In the genomic region with DNA sequence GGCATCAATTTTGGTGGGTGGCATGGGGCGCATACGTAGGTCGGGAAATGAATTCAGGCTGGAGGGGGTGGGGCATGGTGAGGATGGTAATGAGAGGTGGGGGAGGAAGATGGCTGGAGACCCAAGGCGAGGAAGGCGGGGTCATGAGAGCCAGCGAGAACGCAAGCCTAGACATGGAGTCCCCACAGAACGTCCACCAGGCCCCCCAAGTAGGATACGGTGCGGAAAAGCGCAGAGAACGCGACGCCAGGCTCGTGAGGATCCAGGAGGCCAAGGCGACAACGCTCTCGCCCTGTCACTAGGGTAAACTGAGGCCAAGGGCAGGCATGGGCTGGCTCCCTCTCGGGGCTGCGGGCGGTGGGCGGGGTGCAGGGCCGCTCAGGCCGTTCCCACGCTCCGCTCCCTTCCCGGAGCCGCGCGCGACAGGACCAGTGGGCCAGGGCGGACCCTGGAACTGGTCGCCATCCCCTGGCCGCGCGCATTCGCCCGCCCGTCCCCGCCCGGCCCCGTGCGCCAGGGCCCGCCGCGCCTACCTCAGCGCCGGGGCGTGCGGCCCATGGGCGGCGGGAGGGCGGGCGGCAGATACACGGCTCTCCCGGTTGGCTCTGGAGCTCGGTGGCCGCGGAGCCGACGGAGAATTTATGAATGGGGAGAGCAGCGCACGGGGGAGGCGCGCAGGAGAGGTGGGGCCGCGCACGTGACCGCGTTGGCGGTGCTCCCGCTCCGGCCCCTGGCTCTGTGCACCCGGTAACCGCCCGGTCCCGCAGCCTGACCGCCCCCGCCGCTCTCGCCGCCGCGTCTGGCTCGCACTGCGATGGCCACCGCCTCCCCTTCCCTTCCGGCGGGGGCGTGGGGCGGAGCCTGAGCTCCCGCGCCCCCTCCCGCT, we compare ENCODE assay signal across 8 mouse cellular contexts. TPM values are rescaled to one million over a fixed set of nuclear protein-coding genes. Genes with fewer than 3 reads are reported as not detected.
DNase-seq lines count a peak whose midpoint lies in the region; TF ChIP-seq lines count a peak whose summit lies in the region.

Atp5d (plus strand) TSS at position 80 of the 886 bp plus-strand sequence.

- H3K4me3 ChIP-seq in cortical plate, adult 2 months (ENCODE audit: insufficient read depth, low read length) = peak within 1 kb of the TSS; percentile 98
- peak within 1 kb of the TSS; percentile 73 for H3K4me3 ChIP-seq in left cerebral cortex, adult 2 months
- no peak within 1 kb of the TSS; the same call in 1 of the 2 replicates for H3K4me3 ChIP-seq in macrophage (ENCODE audit: inconsistent target)
- peak within 1 kb of the TSS; percentile 58 for H3K4me3 ChIP-seq in spleen, adult 2 months (ENCODE audit: extremely low read depth, insufficient read depth, insufficient read length)

- H3K27me3 ChIP-seq in spleen, adult 2 months (ENCODE audit: control insufficient read depth, insufficient read depth, low read length) = peaks cover 10% of the 10 kb centered on the region; the same call in 1 of the 2 replicates

- no peaks in the 10 kb centered on the region; the same call in 1 of the 2 replicates for H3K36me3 ChIP-seq in macrophage (ENCODE audit: inconsistent target)
- H3K36me3 ChIP-seq in spleen, adult 2 months (ENCODE audit: control insufficient read depth, insufficient read depth, low read length) = peaks cover 1% of the 10 kb centered on the region; the same call in 1 of the 2 replicates

- DNase-seq in right cerebral cortex, adult 18-20 months = peak; percentile 83
- no peak for DNase-seq in right cerebral cortex, postnatal 36 days (ENCODE audit: low spot score in 2 of 2)
- no peak for DNase-seq in gastrocnemius, postnatal 36 days
- peak; percentile 85 for DNase-seq in induced T-regulatory cell, adult 2 months (ENCODE audit: low read depth)
- peak; percentile 84 for DNase-seq in left cerebral cortex, adult 2 months (ENCODE audit: extremely low spot score in 1 of 2, low spot score in 2 of 2)
- no peak for DNase-seq in spleen, adult 2 months (ENCODE audit: low read depth in 1 of 2, low spot score in 2 of 2)

- intact Hi-C loops in gastrocnemius, postnatal 36 days (cut with DNase I) = loop anchor here (2.0 kb wide), 1 partner anchor 18 kb away; no protein-coding TSS in a partner anchor
- intact Hi-C loops in left cerebral cortex, adult 2 months (cut with DNase I) = loop anchor here (1.0 kb wide), 1 partner anchor 21 kb away; no protein-coding TSS in a partner anchor

- TF ChIP-seq POLR2A in cortical plate, adult 2 months (IDR thresholded peaks at IDR 0.05; ENCODE audit: extremely low read depth, insufficient read depth, low read length) = peak; percentile 44; the same call in 1 of the 2 replicates
- TF ChIP-seq POLR2A in spleen, adult 2 months (IDR thresholded peaks at IDR 0.05; ENCODE audit: low read depth, low read length) = no peak

- H3K4me1 ChIP-seq in cortical plate, adult 2 months (ENCODE audit: control insufficient read depth, insufficient read depth, low read length) = peaks cover 2% of the 10 kb centered on the region; the same call in 1 of the 2 replicates
- H3K4me1 ChIP-seq in spleen, adult 2 months (ENCODE audit: control insufficient read depth, insufficient read depth, insufficient read length) = peaks cover 19% of the 10 kb centered on the region

- H3K79me2 ChIP-seq in macrophage (ENCODE audit: inconsistent target) = peaks cover 15% of the 10 kb centered on the region

- no peak for TF ChIP-seq CTCF in cortical plate, adult 2 months (IDR thresholded peaks at IDR 0.05; ENCODE audit: extremely low read depth, insufficient read depth, low read length)
- TF ChIP-seq CTCF in left cerebral cortex, adult 2 months (IDR thresholded peaks at IDR 0.05) = no peak
- no peak for TF ChIP-seq CTCF in spleen, adult 2 months (IDR thresholded peaks at IDR 0.05; ENCODE audit: extremely low read depth, insufficient read depth, insufficient read length, insufficient replicate concordance)

- 2% methylated on average over 79 of the region's 94 CpGs for WGBS in macrophage (ENCODE audit: missing documents)
- WGBS in spleen, adult 2 months = under 1% methylated on average over 67 of the region's 94 CpGs

- H3K27ac ChIP-seq in cortical plate, adult 2 months (ENCODE audit: insufficient read depth, low read length) = peak within 1 kb of the TSS; percentile 98
- peak within 1 kb of the TSS; percentile 99 for H3K27ac ChIP-seq in left cerebral cortex, adult 2 months
- no peak within 1 kb of the TSS for H3K27ac ChIP-seq in macrophage
- H3K27ac ChIP-seq in spleen, adult 2 months (ENCODE audit: insufficient read depth, low read length) = no peak within 1 kb of the TSS; the same call in 1 of the 2 replicates

RNA-seq across cellular contexts. Expression of gene Atp5d, which starts in this region (rescaled TPM):
- 620 and 641 TPM in 2 replicates for polyA plus RNA-seq in cortical plate, adult 2 months (2012; rRNA removed)
- 100 to 1,000 TPM; 600 to 616 TPM for total RNA-seq in gastrocnemius, postnatal 36 days (2021)
- 100 to 1,000 TPM; 356 to 366 TPM for total RNA-seq in left cerebral cortex, adult 2 months (2021)
- total RNA-seq in macrophage (2018; cell fraction: chromatin; rRNA removed) = 10 to 100 TPM in 16 of 26 experiments, 1 to 10 TPM in 10; 3.8 to 43.6 (median 11.7) TPM
- 100 to 1,000 TPM; 148 to 224 (median 185) TPM for total RNA-seq in macrophage (2018; cell fraction: cytosol; rRNA removed)
- total RNA-seq in macrophage (2018; cell fraction: nucleus; rRNA removed) = 10 to 100 TPM; 18.0 to 57.5 (median 33.5) TPM
- 68.4 to 213 TPM (median 169 TPM) in 3 replicates for polyA plus RNA-seq in macrophage (2018)
- 592 and 782 TPM in 2 replicates for polyA plus RNA-seq in spleen, adult 2 months (2012; rRNA removed)

Comparison
In these comparisons a context has a peak if more than half of its experiments do, and no peak if none do; other contexts are left out.
1. DNase-seq: peak in right cerebral cortex, adult 18-20 months (single experiment), induced T-regulatory cell, adult 2 months (single experiment) and left cerebral cortex, adult 2 months (2 of 2); none in right cerebral cortex, postnatal 36 days (0 of 2), gastrocnemius, postnatal 36 days (0 of 2) and spleen, adult 2 months (0 of 2).
2. H3K27ac ChIP-seq: peak in cortical plate, adult 2 months (single experiment) and left cerebral cortex, adult 2 months (single experiment); none in macrophage (single experiment) and spleen, adult 2 months (single experiment).